ENCODE assay signal across 1 mouse cellular context in the genomic region with DNA sequence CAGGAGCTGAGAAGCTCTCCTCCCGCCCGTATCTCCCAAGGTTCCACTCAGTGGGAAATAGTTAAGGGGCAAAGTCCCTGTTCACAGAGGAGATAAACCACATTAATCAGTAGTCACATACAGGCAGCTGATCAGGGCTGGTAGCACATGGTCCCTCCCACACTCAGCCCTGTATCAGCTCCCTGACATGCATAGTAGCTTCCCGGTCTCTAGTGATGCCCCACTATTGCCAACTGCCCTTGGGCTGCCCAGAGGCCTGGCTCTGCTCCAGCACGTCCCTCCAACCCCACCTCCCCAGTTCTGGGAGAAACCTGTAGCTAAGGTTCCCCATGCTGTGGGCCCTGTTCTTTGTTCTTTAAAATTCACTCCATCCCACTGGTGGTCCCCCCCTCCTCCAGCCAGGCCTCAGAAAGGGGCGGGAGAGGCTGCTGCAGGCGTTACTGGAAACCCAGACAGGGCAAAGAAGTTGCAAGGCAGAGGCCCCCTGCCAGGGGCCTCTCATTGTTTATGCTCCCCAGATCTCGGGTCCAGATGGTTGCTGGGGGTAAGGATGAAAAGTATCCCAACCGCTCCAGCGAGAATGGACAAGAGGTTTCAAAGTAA.
TF ChIP-seq lines count a peak whose summit lies in the region.

No protein-coding gene starts in this region.

TF ChIP-seq in MEL, 35 proteins besides CTCF, POLR2A, EP300 and RAD21 (continued from another document):
- TF ChIP-seq ZC3H11A (IDR thresholded peaks at IDR 0.05; ENCODE audit: low read depth, low read length): no peak
- TF ChIP-seq E2F4 (IDR thresholded peaks at IDR 0.05; ENCODE audit: borderline replicate concordance, low read depth, low read length): no peak
- TF ChIP-seq POLR2AphosphoS5 (IDR thresholded peaks at IDR 0.05; ENCODE audit: borderline replicate concordance, low read depth, low read length): no peak
- peak; percentile 51; the same call in 1 of the 2 replicates for TF ChIP-seq ELF1 (IDR thresholded peaks at IDR 0.05; ENCODE audit: low read depth, low read length)
- TF ChIP-seq GATA1 (IDR thresholded peaks at IDR 0.05; ENCODE audit: low read depth, low read length): peak; percentile 94
- peak; percentile 59 for TF ChIP-seq USF1 (IDR thresholded peaks at IDR 0.05; ENCODE audit: low read depth, low read length)
- TF ChIP-seq POLR2AphosphoS2 (IDR thresholded peaks at IDR 0.05; ENCODE audit: low read length): peak; percentile 32; the same call in 1 of the 2 replicates
- peak; percentile 79 for TF ChIP-seq TAL1 (IDR thresholded peaks at IDR 0.05; ENCODE audit: low read length)
- TF ChIP-seq MAZ (IDR thresholded peaks at IDR 0.05; ENCODE audit: low read depth, low read length): peak; percentile 71; the same call in 1 of the 2 replicates
- peak; percentile 99 for TF ChIP-seq ETS1 (IDR thresholded peaks at IDR 0.05; ENCODE audit: low read depth, low read length)
- peak; percentile 48; the same call in 1 of the 2 replicates for TF ChIP-seq MYB (IDR thresholded peaks at IDR 0.05; ENCODE audit: low read depth, low read length)
- peak; percentile 36; the same call in 1 of the 2 replicates for TF ChIP-seq NELFE (IDR thresholded peaks at IDR 0.05; ENCODE audit: low read depth, low read length)
- TF ChIP-seq BHLHE40 (IDR thresholded peaks at IDR 0.05; ENCODE audit: borderline replicate concordance, low read depth, low read length): peak; percentile 63; the same call in 1 of the 2 replicates
- no peak for TF ChIP-seq GABPA (IDR thresholded peaks at IDR 0.05; ENCODE audit: low read depth, low read length)
- TF ChIP-seq MYC (IDR thresholded peaks at IDR 0.05; ENCODE audit: low read depth, low read length): peak; percentile 96
- TF ChIP-seq SMC3 (IDR thresholded peaks at IDR 0.05; ENCODE audit: low read depth, low read length): no peak
- no peak for TF ChIP-seq MEF2A (IDR thresholded peaks at IDR 0.05; ENCODE audit: extremely low read depth, insufficient replicate concordance, low read depth, low read length, poor library complexity, severe bottlenecking)
- no peak; the same call in 1 of the 2 replicates for TF ChIP-seq MAFK (IDR thresholded peaks at IDR 0.05; ENCODE audit: borderline replicate concordance, low read depth, low read length)
- TF ChIP-seq USF2 (IDR thresholded peaks at IDR 0.05; ENCODE audit: borderline replicate concordance in 1 of 2, insufficient read depth in 1 of 2, low read depth in 1 of 2, low read length in 2 of 2): no peak
